Mouse (Mus musculus): ENCODE measurements around the gene Sympk. TPM values are rescaled to one million over a fixed set of nuclear protein-coding genes. Genes with fewer than 3 reads are reported as not detected.
A peak's percentile ranks its signal among the peaks of the same experiment; 100 is the strongest.

Gene Sympk
- total RNA-seq, 1 experiment from 2014 or later = 64.8 TPM

DNA sequence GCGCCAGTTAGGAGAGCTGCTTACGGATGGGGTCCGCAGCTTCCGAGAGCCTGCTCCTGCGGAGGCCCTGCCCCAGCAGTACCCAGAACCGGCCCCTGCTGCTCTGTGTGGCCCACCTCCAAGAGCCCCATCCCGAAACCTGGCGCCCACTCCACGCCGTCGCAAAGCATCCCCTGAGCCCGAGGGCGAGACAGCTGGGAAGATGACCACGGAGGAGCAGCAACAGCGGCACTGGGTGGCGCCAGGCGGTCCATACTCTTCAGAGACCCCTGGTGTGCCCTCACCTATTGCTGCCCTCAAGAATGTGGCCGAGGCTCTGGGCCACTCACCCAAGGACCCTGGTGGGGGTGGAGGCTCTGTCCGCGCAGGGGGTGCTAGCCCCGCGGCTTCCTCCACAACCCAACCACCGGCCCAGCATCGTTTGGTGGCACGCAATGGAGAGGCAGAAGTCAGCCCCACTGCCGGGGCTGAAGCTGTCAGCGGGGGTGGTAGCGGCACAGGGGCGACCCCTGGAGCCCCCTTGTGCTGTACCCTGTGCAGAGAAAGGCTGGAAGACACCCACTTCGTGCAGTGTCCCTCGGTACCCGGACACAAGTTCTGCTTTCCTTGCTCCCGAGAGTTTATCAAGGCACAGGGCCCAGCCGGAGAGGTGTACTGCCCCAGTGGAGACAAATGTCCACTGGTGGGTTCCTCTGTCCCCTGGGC is 18.6 kb upstream of the Sympk start:
- no peak for ATAC-seq (ENCODE audit: extremely low read depth, insufficient number of reproducible peaks, low FRiP score, poor library complexity, severe bottlenecking)

GRCm38 (mm10) chr7:19006476-19006875 is 17.7 kb upstream of the Sympk start:
- ATAC-seq (ENCODE audit: extremely low read depth, insufficient number of reproducible peaks, low FRiP score, poor library complexity, severe bottlenecking) = peak; percentile 53

DNA sequence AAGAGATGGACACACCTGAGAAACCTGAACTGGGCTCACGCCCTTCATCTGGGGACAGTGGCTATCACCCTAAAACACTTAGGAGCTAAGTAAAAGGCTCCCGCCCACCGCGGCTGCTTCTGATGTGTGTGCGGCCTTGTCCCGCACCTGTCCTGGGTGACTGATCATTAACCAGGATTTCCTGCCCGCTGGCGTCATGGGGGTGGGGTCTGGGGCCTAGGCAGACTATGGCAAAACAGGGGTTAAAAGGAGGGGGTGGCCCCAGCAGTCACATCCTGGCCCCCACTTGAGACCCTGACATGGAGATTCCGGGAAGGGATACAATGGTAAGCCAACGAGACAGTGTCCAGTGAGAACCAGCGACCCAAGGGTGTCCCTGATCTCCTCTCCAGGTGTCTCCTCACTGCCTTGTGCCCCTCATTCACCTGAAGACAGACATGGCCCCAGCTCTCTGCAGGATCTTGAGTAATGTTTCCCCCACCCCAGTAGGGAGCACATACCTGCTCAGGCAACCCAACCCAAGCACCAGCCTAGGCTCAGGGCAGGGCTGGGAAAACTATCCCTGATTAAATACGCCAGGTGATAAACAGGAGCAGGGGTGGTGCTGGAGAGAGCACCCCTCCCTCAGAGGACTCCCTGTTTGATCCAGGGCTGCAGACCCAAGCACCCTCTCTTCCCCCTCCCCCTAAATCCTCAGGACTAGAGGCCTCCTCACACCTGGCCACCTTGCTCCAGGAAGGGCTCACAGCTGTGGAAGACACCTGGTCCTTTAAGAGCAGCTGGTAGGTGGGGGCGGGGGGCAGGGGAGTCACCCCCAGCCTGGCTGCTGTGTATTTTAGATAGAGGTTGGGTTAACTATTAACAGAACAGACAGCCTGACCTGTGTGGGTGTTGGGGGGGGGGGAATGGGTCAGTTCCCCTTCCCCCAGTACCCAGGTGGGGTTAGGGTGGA is 16.9 kb upstream of the Sympk start:
- ATAC-seq (ENCODE audit: extremely low read depth, insufficient number of reproducible peaks, low FRiP score, poor library complexity, severe bottlenecking) = no peak

GRCm38 (mm10) chr7:19010581-19010980 is 13.6 kb upstream of the Sympk start:
- no peak for ATAC-seq (ENCODE audit: extremely low read depth, insufficient number of reproducible peaks, low FRiP score, poor library complexity, severe bottlenecking)

DNA sequence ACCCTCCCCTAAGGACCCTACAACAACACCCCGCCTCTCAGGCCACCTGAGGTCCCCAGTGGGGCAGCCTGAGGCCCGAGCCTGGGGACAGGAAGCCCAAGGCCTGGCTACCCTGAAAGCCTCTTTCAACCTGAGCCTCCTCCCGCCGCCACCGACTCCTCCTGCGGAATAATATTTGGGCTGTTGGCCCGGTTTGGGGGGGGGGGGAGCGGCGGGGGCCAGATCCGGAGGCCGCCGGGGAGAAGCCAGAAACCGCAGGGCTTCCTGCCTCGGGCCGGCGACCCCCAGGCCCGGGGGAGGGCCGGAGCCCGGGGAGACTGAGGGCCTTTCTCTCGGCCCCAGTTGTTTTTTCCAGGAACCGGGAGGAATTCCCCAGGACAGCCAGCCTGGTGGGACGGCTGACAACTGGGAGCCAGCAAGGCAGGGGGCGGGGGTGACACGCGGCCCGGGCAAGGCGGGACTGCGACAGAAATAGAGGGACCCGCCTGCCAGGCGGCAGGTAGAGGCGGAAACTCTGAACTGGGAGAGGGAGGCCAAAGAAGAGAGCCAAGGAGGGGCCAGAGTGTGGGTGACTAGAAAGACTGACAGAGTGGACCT is 12.1 kb upstream of the Sympk start:
- no peak for ATAC-seq (ENCODE audit: extremely low read depth, insufficient number of reproducible peaks, low FRiP score, poor library complexity, severe bottlenecking)

- ATAC-seq (ENCODE audit: extremely low read depth, insufficient number of reproducible peaks, low FRiP score, poor library complexity, severe bottlenecking) = no peak
Measured at GRCm38 (mm10) chr7:19012882-19013281, 11.3 kb upstream of the Sympk start.

DNA sequence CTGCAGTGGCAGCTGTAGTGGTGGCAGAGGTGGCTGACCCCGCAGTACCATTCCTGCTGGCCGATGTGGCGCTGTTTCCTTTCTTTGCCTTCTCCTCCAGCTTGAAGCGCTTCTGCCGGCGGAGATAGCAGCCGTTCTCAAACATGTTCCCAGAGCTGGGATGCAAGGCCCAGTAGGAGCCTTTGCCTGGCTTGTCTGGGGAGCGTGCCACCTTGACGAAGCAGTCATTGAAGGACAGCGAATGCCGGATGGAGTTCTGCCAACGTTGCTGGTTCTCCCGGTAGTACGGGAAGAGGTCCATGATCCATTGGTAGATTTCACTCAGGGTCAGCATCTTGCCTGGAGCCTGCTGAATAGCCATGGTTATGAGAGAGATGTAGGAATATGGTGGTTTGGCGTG is 9.7 kb upstream of the Sympk start:
- ATAC-seq (ENCODE audit: extremely low read depth, insufficient number of reproducible peaks, low FRiP score, poor library complexity, severe bottlenecking) = no peak

DNA sequence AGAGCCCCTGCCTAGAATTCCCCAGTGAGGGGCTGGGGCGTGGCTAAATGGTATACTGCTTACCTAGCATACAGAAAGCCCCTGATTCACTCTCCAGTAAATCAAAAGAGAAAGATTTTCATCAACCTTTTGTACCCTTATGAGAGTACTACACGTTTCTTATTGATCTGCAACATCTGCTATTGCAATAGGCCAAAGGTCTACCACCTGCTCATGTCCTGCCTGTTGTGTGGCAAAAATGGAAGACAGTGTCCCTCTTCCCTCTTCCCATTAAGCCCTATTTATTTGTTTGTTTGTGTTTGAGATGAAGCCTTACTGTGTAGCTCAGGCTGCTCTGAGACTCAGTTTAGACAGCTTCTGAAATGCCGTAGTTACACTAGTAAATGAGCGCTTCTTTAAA is 8.1 kb upstream of the Sympk start:
- no peak for ATAC-seq (ENCODE audit: extremely low read depth, insufficient number of reproducible peaks, low FRiP score, poor library complexity, severe bottlenecking)

GRCm38 (mm10) chr7:19017909-19018308 is 6.3 kb upstream of the Sympk start:
- ATAC-seq (ENCODE audit: extremely low read depth, insufficient number of reproducible peaks, low FRiP score, poor library complexity, severe bottlenecking) = no peak

- no peak for ATAC-seq (ENCODE audit: extremely low read depth, insufficient number of reproducible peaks, low FRiP score, poor library complexity, severe bottlenecking)
Measured at GRCm38 (mm10) chr7:19021048-19021447, 3.1 kb upstream of the Sympk start.

- no peak for ATAC-seq (ENCODE audit: extremely low read depth, insufficient number of reproducible peaks, low FRiP score, poor library complexity, severe bottlenecking)
Measured at GRCm38 (mm10) chr7:19022189-19022958, 1.8 kb upstream of the Sympk start.

DNA sequence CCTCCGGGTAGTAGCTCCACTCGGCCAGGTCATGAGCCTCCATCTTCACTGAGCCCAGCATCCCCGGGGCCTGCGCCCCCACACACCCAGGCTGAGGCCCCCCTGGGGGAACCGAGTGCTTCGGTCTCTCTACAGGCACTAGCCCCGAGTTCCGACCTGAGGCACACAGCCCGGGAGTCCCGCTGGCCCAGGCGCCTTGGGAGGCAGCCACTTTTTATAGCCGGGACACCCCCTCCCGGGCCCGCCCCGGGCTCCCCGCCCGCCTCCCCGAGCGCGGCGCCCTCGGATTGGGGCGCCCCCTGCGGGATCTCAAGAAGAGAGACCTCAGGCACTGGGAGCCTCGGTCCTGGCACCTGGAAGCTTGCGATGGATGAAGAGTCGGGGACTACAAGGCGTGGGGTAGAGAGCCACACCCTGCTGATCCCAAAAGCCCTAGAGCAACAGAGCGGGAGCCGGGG is 791 bp upstream of the Sympk start, which contains the start of gene Foxa3:
Gene Foxa3 (minus strand): TSS at position 182 of the 458 bp plus-strand sequence.
- ATAC-seq (ENCODE audit: extremely low read depth, insufficient number of reproducible peaks, low FRiP score, poor library complexity, severe bottlenecking) = no peak

DNA sequence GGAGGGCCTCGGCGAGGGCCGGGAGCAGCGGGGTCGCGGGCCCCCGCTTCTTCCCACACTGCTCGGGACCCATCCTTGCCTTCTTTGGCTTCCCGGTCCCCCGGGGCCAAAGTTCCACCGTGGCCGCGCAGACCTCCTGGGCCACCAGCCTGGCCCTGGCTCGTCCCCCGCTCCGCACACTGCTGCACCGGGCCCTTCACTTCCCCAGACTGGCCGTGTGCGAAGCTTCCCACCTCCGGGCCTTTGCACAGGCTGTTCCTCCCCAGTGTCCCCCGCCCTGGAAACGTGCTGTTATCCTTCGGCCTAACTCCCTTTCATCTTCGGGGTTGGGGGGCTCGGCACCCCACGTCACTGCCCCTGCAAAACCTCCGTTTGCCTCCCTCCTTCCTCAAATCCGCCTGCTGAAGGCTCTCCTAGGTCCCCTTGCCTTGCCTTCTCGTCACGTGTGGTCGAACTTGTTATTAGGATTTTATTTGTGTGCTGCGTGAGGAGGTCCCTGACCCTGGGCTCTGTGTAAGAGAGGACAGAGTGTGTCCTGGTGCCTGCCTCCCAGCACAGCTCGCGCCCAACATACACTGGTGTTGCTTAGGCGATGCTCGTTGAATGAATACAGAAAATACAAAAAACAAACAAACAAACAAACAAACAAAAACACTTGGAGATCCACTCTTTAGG is 541 bp downstream of the Sympk start:
- no peak for ATAC-seq (ENCODE audit: extremely low read depth, insufficient number of reproducible peaks, low FRiP score, poor library complexity, severe bottlenecking)

GRCm38 (mm10) chr7:19028067-19028466 is 3.9 kb downstream of the Sympk start:
- ATAC-seq (ENCODE audit: extremely low read depth, insufficient number of reproducible peaks, low FRiP score, poor library complexity, severe bottlenecking) = no peak

DNA sequence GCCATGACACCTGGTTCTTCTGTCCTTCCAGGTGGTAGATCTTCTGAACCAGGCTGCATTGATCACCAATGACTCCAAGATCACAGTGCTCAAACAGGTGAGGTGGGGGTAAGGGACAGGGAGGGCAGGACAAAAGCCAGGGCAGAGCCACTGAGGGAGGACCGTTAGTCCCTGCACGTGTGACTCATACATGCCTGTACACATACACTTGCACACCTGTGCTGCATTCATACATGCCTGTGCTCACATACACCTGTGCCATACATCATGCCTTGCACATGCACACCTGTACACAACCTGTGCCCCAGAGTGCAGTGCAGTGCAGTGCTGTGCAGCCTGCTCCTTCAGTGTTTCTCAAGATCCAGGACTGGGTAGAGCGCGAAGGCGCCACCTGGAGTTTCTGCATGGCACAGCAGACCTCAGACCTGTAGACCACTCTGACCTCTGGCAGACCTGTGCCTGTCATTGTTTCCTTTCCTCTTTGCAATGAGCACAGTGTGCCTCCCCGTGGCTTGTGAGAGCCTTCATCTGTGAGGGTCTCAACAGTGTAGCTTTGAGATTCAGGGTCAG is 5.0 kb downstream of the Sympk start:
- peak; percentile 58 for ATAC-seq (ENCODE audit: extremely low read depth, insufficient number of reproducible peaks, low FRiP score, poor library complexity, severe bottlenecking)

DNA sequence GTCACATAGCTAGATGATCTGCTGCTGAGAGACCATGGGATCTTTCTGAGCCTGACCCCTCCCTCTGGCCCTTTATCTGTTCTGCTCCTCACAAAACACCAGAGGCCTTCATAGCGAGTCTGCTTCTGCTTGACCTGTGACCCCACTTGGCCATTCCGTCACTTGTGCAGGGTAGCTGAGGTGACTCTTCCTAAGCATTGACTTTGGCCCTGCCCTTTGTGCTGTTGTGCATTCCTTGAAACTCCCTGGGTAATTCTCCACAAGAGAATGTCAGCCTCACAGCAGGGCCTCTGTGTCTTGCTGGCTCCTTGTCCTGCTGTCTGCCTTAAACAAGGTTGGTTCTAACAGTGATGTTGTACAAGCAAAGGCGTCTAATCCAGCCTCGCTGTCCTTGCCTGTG is 7.5 kb downstream of the Sympk start:
- no peak for ATAC-seq (ENCODE audit: extremely low read depth, insufficient number of reproducible peaks, low FRiP score, poor library complexity, severe bottlenecking)

DNA sequence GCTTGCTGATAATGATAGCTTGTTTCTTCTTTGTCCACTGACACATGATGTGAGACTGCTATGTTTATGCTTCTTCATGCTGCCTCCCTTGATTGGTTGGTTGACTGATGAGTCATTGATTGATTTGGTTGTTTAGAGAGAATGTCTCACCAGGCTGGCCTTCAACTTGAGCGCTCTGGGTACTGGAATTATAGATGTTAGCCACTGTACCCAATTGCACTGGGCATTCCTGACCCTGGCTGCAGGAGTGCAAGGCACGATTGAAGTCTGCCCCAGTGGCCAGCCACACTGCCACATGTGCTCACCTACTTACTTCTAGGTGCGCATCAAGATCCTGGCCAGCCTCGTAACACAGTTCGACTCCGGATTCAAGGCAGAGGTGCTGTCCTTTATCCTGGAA is 20.4 kb downstream of the Sympk start:
- ATAC-seq (ENCODE audit: extremely low read depth, insufficient number of reproducible peaks, low FRiP score, poor library complexity, severe bottlenecking) = no peak
